Mouse (Mus musculus) ovary, adult 2 months (tissue): ENCODE results near the gene Naa50. TPM values are rescaled to one million over a fixed set of nuclear protein-coding genes. Genes with fewer than 3 reads are reported as not detected.

Experiments used
- polyA plus RNA-seq: library from polyadenylated mRNA; depleted of rRNA; stranded (reverse); fragments of >200 nt; gene quantifications from 2 replicates; pipeline ENCODE4 v1.2.3, GENCODE M21; 2012; rRNA removed

Naa50 gene
- 15.2 and 32.0 TPM in 2 replicates for polyA plus RNA-seq

DNA sequence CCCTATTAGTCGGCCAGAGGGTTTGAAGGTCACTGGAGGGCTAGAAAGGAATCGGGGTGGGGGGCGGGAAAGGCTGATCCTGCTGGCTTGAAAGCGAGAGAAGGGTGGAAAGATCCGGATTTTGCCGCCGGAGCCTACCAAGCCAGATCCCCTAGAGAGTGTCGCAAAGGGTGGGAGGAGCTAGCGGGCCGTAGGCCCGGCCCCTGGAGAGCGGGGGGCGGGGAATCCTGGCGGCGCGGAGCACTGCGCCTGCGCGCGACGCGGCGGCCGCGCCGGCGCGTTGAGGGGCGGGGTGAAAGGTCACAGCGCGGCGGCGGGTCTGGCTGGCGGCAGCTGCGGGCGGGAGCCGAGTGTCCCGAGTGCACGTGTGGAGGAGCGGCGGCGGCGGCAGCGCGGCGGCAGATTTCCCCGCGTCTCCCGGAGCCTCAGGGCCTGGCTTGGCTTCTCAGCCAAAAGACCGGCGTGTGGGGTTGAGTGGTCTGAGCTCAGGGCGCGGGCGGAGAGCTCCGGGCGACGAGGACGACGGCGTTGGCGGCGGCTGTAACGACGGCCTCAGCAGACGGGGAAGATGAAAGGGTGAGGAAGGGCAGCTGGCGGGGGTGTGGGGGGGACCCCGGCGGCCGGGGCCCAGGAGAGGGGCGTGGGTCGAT, at the start of gene Naa50, which contains the start of gene Atp6v1a:
Gene Naa50 (plus strand): TSS at position 295 of the 650 bp plus-strand sequence.
Gene Atp6v1a (minus strand): TSS at position 170 of the 650 bp plus-strand sequence.

DNA sequence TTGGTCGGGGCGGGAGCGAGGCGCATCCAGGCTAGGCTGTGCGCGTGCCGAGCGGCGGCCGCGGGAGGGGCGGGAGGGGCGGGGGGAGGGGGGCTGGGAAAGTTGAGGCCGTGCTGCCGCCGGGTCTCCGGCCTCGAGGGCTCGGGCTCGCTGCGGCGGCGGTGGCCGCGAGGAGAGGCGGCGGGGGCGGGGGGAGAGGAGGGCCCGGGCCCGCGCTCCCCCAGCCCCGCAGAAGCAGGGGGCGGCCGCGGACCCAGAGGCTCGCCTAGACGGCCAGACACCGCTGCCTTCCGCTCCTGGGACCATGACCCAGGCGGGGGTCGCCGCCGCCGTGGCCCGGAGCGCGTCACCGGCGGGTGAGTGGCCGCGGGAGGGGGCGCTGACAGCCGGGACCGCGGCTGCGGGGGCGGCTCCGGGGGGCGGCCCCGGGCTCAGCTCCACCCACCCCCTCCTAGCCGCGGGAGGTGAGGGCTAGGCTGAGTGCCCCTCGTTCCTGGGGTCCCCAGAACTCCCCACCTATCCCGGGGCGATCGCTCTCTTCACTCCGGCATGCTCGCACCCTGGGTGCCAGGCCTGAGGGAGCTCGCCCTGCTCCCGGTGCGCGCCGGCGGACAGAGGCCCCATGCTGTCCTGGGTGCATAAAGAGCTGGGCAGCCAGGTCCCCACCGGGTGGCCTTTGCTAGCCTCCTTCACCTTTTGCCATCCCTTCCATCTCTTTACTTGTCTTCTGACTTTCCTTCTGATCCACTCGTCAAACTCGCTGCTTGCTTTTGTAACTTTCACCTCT, 33.7 kb downstream of the Naa50 start, which contains the start of gene Usf3:
Gene Usf3 (plus strand): TSS at position 92 of the 787 bp plus-strand sequence.

Other genes with a start within 250 kb of the Naa50 start
- 24.2 and 25.9 TPM in 2 replicates for gene Qtrt2, start 213.0 kb upstream of the Naa50 start, polyA plus RNA-seq
- gene Zdhhc23, start 160.0 kb upstream of the Naa50 start, polyA plus RNA-seq: 3.8 and 4.5 TPM in 2 replicates
- gene Gramd1c, start 76.5 kb upstream of the Naa50 start, polyA plus RNA-seq: 0.38 and 0.43 TPM in 2 replicates
- gene Atp6v1a, start 125 bp upstream of the Naa50 start, polyA plus RNA-seq: 13.9 and 16.2 TPM in 2 replicates
- gene Usf3, start 33.4 kb downstream of the Naa50 start, polyA plus RNA-seq: 4.9 and 6.6 TPM in 2 replicates
- 0.73 and 0.77 TPM in 2 replicates for gene Sidt1, start 193.4 kb downstream of the Naa50 start, polyA plus RNA-seq
- gene Spice1, start 207.3 kb downstream of the Naa50 start, polyA plus RNA-seq: 14.3 and 15.9 TPM in 2 replicates